Mouse (Mus musculus) adrenal gland, postnatal 4 days (tissue): ENCODE data around the gene Gabarapl1. TPM values are rescaled to one million over a fixed set of nuclear protein-coding genes. Genes with fewer than 3 reads are reported as not detected.
A peak's percentile ranks its signal among the peaks of the same experiment; 100 is the strongest.
"Not testable (repeated sequence)": the region's sequence is repeated elsewhere in the genome, so short reads cannot be mapped to it uniquely, and the experiment has no call there.

Experiments
- DNase-seq, 2 experiments: peaks; one replicate each; pipeline ENCODE4 v3.0.0; 2021 to 2022; ENCODE audit warnings: low spot score in 2 of 2, mixed read lengths in 2 of 2
- long read RNA-seq, 2 experiments: library from polyadenylated mRNA; stranded (forward); transcript quantifications; one replicate each; pipeline ENCODE4 v2.0.0; 2021
- total RNA-seq, 2 experiments: library from RNA; stranded (reverse); gene quantifications; 2 replicates each; pipeline ENCODE4 v1.2.3; 2021

Gene Gabarapl1
- 100 to 1,000 TPM; 135 to 141 TPM for total RNA-seq
- long read RNA-seq, experiment 1, transcript Gabarapl1-201 (4 exons, 1,820 nt), result major isoform, 64 of 392 reads
- long read RNA-seq, experiment 1, partial matches to known transcripts, result 326 of 392 reads
- long read RNA-seq, experiment 1, other reads (novel, unspliced or antisense), result 2 of 392 reads
- long read RNA-seq, experiment 2, transcript Gabarapl1-201 (4 exons, 1,820 nt), result major isoform, 249 of 434 reads
- long read RNA-seq, experiment 2, partial matches to known transcripts, result 1 of 434 reads
- long read RNA-seq, experiment 2, other reads (novel, unspliced or antisense), result 182 of 434 reads

DNA sequence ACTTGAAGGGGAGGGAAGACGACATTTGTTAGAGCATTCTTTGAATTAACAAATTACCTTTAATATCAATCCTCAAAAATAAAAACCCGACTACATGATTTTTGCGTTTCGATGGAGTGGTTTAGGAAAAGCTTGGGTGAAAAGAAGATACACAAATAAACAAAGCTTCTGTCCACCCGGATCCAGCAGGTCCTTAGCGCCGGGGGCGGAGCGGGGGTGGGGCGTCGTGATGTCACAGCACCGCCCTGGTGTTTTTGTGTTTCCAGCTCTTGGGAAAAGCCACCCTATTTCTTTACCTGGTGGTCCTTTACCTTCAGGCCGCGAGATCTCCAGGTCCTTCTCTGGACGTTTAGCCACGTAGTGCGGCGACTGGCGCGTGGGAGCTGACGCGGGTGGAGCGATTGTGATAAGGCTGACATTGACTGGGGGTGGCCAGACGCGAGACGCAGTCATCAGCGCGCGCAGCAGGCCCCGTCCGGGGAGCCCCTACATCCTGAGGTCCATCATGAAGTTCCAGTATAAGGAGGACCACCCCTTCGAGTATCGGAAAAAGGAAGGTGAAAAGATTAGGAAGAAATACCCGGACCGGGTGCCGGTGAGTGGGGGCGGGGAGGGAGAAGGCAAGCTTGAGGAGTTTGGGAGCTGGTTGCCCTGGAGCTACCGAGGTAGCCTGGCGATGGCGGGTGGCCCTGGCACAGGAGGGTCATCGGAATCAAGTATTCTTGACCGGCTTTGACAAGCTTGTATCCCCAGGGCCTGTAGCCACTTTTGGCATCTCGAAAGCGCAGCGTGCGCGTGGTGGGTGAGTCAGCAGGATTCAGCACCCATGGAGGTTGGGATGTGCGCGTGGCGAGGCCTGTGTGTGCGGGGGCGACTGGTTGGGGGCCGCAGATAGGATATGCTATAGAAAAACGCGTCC lies at the start of gene Gabarapl1:
Gabarapl1 (plus strand) TSS at position 219 of the 919 bp plus-strand sequence.
- peak; percentile 44 to 72 for DNase-seq

DNA sequence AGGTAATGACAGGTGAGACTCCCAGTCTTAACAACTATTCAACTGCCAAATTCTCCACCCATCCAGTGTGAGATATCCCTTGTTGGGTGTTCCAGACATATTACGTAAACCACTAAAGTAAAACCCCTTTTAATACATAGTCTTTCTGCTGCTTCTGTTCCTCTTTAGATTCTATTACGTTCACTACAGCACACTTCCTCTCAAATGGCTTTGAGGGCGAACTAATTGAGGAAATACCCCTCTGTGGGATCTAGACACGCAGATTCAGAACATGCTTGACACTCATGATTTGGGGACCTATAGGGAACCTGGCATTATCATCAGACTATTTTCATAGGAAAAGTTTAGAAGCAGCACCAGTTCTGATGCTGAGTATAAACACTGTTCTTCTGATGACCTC lies 38.0 kb upstream of the Gabarapl1 start:
- DNase-seq, result no peak

DNA sequence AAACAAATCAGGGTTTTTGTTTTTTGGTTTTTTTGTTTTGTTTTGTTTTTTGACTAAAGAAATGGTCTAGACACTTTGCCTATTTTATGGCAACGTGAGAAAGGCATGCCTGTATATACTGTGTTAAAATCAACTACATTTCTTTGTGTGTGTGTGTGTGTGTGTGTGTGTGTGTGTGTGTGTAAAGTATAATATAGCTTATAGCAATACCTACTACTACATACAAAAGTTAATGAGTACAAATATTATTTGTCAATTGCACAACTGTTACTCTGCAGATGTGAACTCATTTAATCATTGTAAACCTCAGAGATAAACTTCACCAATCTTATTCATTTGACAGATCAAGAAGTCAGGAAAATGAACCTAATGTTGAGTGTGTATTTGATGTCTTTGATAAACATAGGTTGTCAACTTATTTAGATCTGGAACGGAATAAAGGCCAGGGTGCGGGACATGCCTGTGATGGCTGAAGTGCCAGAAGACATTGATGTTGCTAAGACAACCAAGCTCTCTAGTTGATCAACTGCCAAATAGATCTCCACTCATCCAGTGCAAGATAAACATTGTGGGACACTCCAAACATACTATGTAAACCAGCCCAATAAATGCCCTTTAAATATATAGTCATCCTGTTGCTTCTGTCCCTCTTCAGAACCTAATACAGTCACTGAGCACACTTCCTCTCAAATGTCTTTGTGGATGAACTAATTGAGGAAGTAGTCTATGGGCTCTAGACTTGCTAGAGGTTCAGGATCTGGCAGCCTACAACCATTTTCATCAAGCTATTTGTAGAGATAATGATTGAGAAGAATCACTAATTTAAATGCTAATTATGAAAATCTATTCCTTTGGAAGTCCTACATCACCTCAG lies 35.4 kb upstream of the Gabarapl1 start:
- DNase-seq, result no peak

DNA sequence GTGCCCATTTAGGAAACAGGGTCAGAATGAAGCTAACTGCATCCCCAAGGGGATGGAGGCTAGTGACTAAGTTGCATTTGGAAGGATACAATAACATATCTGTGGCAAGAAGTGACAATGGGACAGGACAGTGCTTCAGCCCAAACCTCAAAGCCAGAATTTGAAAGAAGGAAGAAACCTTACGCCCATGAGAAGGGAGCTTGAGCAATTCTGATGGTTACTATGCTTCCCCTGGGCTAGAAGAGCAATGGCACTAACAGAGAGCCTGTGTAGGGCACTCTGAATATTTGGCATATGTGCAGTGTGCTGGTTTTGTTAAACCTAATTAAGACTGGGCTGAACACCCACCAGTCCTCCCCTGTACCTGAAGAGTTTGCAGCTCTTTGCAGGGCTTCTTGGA lies 33.4 kb upstream of the Gabarapl1 start:
- DNase-seq, result not testable (repeated sequence)

DNA sequence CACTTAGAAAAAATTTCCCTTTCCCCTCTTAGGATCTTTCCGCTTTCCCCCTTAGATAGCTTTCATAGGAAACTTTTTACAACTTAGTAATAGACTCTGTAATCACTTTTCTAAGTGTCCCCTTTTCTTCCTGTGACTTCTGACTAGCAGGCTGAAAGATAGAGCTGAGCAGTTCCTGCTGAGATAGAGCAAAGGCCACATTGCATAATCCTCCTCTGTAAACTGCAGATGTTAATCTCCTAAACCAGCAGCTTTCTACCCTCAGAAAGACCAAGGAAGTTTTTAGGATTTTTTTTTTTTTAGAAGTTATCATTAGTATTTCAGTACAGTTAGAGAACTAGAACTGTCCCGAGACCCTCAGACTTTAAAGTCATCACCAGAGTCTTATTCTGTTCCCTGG lies 29.5 kb upstream of the Gabarapl1 start:
- DNase-seq, result no peak

DNA sequence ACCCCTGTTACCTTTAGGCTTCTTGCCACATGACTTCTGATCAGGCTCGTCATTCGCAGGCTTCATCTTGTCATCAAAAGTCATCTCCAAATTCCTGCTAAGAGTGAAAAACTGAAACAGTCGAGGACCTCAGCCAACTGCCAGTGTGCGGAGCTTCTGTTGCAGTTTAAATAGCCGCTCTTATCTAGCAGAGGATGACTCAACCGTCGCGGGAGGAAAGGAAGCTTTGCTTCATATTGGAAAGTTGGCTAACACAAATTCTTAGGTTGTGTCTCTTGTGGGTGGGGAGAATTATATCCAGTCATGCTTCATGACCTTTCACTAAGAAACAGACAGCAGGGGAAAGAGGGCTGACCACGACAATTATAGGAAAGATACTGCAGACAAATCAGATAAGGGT lies 25.9 kb upstream of the Gabarapl1 start, which contains the start of gene Olr1:
Olr1 (minus strand) TSS at position 142 of the 400 bp plus-strand sequence.
- no peak for DNase-seq

DNA sequence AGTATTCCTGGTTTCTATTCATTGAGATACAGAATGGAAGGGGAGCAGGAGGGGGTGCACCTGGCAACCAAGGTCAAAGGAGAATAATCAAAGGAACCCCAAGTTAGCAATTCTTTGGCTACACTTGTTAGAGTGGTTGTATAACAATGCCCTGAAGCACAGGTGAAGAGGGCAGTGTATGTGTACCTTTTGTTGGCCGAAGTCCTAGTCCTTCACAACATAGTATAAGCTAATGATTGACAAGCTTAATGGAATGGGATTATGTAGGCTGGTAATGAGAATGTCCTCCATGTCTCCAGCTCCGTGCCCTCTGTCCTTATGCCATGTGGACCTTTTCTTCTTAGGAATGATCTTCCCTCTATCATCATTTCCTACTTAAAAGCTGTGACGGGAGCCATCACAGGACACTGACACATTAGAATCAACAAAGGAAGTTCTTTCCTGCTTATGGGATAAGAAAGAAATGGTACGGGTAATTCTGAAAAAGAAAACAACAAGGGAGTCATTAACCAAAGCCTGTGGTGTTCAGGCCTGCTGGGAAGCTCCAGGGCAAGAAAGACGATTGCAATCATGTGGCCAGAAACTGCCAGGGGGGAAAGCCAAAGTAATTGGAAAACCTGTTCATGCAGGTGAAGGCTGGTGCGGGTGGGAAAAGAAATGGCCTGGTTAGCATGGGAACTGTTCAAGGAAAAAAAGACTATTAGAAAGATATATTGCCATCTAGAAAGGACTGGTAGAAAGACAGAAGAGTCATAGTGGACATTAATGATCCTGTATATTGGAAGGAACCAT lies 22.6 kb upstream of the Gabarapl1 start:
- DNase-seq, result no peak

DNA sequence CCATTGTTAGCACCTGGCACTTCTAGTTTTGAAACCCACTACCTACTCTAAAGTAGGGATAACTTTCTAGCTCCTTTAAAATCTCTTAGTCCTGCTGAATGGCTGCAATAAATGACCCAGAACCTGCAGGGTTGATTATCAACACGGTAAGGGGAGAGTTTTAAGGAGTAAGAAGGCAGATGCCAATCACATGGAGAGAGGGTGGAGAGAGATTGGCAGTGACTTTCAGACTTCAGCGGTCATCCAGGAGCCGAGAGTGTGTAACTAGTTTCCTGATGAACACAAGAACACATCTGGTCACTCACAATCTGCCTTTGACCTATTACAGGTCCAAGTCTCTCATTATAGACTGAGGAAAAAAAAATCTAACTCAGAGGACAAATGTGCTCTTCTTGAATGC lies 20.6 kb upstream of the Gabarapl1 start, which contains the start of gene Tmem52b:
Tmem52b (plus strand) TSS at position 189 of the 400 bp plus-strand sequence.
- no peak for DNase-seq

DNA sequence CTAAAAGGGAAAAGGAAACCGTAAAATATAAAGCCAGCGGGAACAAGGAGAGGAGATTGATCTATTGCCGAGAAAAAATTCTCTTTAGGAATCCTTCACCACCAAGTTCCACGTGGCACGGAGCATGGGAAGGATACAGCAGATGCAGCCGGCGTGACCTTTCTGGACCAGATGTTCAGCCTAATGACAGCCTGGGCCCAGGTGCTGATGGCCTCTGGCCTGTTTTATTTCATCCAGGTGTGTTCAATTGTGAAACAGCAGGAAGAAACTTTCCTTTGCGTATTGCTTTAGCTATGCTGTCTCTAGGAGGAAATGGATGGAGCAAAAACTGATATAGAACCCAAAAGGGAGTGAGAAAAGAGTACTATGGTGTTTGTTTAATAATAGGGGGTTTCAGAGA lies 20.1 kb upstream of the Gabarapl1 start:
- no peak for DNase-seq

DNA sequence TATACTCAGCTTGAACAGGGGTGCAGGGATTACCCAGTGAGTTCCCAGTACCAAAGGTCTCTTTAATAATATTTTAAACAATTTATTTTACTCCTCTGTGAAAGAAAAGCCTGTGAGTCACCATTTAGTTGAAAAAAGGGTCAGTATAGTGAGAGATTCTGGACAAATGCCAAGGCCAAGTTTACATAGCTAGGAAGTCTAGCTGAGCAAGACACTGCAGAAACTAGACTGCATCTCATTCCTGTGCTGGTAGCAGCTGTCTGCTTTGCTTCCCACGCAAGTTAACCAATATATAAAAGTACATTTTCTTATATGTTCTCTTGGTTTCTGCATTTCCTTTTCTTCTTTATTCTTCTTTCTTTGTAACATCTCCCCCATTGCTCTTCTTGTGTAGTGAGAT lies 19.6 kb upstream of the Gabarapl1 start:
- DNase-seq, result no peak

DNA sequence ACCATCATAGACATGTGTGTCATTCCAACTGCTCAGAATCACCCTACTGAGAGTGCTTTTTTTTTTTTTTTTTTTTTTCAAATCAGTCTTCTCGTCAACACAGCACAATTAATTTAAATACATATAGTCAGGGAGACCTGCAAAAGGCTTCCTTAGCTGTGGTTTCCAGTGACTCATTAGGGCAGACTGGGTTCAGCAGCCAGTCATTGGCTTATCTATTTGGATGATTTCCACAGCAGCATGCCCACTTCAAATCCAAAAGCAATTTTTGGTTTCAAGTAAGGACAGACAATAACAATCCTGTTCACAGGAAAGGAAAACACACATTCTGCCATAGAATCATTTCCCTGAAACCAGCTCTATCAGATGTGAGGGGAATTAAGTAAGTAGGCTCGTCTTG lies 18.6 kb upstream of the Gabarapl1 start:
- DNase-seq, result no peak

DNA sequence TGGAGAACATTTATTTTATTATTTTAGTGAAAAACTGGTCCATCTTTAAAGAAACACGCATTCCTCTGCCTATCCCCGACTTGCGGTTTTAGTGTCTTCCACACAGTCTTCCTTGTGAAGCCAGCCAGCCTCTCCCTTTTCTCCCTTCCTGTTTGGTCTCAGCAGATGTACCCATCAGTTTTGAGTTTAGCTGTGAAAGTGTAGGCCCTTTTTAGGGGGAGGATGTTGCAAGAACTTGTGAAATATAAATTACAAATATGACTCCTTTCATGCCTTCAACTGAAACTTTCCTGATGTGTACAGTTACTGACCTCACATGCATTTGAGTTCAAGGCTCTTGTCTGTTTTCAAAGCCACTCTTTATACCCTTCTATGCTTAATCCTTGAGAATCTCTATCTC lies 17.9 kb upstream of the Gabarapl1 start:
- DNase-seq, result no peak

DNA sequence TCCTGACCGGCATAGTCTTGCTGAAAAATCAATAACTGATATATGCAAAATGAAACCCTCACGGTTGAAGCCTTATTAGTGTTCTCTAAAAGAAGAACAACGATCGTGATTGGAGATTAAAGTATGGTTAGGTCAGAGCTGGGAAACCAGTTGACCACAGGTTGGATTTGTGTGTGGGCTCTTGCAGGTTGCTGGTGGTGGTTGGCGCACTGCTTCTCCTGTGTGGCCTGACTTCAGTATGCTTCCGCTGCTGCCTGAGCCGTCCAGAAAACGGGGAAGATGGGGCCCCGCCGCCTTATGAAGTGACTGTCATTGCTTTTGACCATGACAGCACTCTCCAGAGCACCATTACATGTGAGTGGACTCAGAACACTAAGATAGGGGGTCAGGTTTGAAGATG lies 16.6 kb upstream of the Gabarapl1 start:
- no peak for DNase-seq

DNA sequence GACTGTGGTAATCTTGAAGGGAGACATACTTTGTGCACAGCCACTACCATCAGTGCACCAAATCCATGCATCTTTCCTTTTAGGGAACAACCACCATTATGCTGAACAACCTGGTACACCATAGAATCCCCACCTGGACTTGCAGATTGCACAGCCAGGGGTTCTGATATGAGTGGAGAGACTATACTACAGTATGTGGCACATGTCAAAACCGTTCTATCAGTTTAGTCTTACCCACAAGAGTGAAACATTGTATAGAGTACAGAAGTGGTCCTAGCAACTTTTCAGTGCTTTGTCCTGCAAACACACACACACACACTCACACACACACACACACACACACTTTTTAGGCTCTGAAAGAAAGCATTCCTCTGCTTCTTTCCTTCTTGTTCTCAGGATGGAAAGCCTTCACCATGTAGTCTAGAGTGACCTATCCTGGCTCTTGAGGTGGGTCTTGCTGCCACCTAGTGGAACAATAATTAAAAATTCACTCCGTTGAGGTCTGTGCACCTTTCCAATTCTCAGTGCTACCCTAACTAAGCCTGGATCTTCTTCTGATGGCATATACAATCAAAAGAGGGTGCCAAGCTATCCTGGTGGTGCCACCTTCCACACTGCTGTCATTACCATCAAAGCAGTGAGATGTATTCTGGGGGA lies 15.1 kb upstream of the Gabarapl1 start:
- no peak for DNase-seq

DNA sequence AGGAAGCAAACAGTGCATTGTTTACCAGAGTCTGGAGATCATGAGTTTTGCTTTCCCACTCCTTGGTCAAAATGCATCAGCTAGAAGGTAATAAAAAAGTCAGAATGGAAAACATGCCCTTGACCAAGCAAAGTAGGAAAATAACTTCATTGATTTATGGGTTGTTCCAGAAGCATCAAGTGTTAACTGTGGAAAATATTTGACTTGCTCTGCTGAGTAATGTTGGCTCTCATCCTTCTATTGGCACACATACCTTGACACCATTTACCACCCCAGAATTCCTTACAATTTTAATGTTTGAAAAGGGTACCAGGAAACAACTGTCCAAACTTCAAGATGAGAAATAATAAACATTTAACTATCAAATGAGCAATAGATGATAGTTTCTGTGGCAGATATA lies 6.9 kb upstream of the Gabarapl1 start:
- DNase-seq, result no peak

DNA sequence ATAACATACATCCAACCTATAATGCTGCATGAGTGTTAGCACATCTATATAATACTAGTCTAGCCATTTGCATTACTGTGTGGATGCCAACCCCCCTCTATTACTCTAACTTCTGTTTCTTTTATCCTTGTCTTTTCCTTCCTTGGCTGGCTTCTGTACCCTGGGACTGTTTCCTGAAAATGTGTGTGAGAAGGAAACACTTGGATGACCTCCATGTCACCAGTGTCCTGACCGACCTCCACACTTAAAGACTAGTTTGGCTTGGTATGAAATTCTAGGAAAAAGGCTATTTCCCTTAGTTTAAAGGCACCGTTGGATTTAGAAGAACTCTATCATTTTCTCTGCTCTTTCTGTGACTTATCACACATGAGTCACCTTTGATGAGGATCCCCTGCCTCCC lies 5.5 kb upstream of the Gabarapl1 start:
- DNase-seq, result no peak

DNA sequence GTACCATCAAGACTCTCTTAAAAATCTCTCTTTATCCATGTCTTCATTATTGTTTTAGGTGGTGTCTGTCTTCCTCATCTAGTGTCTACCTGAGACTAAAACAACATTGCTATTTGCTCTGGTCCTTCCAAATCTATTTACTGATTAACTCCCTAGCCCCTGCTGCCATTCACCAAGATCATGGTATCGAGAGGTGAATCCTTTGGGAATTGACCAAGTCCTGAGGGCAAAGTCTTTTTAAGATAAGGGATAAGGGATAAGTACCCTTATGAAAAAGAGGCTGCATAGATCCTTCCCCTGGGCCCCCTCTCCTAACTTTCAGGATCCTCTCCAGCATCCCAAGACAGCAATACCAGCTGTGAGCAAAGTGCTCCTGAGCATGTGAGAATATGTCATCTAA lies 3.4 kb upstream of the Gabarapl1 start:
- no peak for DNase-seq

DNA sequence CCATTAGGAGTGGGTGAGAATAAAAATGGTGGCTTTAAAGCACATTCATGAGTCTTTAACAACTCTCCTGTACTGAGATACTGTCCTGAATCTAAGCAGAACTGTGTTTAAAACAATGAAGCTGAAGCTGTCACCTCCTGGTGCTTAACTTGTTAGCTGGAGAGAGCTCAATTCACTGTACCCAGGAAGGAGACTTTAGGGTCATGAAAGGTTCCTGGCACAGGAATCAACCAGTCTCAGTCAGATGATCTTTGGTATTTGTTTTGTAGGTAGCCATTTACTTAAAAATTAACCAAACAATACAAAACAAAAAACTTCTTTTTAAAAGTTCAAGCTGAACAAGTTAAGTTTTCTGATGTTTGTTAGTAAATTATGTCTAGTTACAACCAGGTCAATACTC lies 2.7 kb upstream of the Gabarapl1 start:
- no peak for DNase-seq

DNA sequence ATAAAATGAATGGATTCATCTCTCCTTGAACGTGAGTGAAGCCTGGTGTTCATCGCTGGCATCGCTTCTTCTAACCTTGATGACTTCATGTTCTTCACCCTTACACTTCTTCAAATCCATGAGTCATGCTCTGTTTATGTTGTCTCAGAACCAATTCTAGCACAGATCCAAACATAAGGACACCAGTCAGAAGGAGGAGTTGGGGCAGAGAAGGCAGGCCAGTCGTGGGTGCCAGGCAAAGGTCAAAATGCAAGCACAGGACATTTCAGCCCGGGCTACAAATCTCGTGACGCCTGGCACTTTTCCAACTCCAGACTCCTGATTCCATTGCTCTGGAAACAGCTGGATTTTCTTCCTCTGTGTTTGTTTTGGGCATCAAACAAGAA lies 411 bp upstream of the Gabarapl1 start:
- peak; percentile 24 to 60 for DNase-seq

DNA sequence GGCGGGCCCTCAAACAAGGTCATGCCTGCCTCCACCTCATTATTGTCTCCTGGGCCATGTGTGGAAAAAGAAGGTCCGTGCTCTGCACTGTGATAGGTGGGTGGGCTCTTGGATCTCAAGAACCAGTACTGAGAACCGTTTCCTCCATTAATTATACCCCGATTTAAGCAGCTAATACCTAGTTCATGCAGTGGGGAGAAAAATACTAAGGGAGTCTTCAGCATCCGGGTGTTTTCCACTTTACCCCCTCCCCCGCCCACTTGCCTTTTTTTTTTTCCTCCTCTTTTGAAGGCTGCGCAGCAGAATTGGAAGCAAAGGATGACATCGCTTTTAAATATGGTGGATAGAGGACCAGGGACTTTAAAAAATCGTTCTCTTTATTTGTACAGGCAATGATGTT lies 1.1 kb downstream of the Gabarapl1 start:
- no peak for DNase-seq
